Mouse (Mus musculus) left cerebral cortex, adult 2 months (tissue): Measurements from ENCODE around the gene Syt17. TPM values are rescaled to one million over a fixed set of nuclear protein-coding genes. Genes with fewer than 3 reads are reported as not detected.
A peak's percentile ranks its signal among the peaks of the same experiment; 100 is the strongest.

Source experiments
- DNase-seq, 2 experiments: peaks; one replicate each; pipeline ENCODE4 v3.0.0; 2021 to 2022; ENCODE audit warnings: low spot score in 2 of 2, mixed read lengths in 1 of 2; ENCODE audit errors: extremely low spot score in 1 of 2
- H3K27ac ChIP-seq: fragments of 200-600 bp; 2 replicates; pipeline ENCODE4 v1.8.1; 2022
- H3K4me3 ChIP-seq: fragments of 200-600 bp; 2 replicates; pipeline ENCODE4 v1.8.1; 2022
- CTCF ChIP-seq: fragments of 200-600 bp; IDR thresholded peaks from 2 replicates; pipeline ENCODE4 v1.8.1; 2022; ENCODE audit warnings: antibody characterized with exemption, mild to moderate bottlenecking, moderate library complexity
- intact Hi-C: fragments of 180-260 bp; cut with DNase I; formaldehyde crosslinking; loops from one replicate; pipeline ENCODE4 v1.15.1; 2025
- long read RNA-seq, 2 experiments: library from polyadenylated mRNA; stranded (forward); transcript quantifications; one replicate each; pipeline ENCODE4 v2.0.0; 2021; ENCODE audit warnings: borderline mapping rate in 2 of 2
- total RNA-seq, 2 experiments: library from RNA; stranded (reverse); gene quantifications; 2 replicates each; pipeline ENCODE4 v1.2.3; 2021

Gene Syt17
- total RNA-seq = 10 to 100 TPM; 59.2 to 63.5 TPM
- long read RNA-seq, experiment 1, partial matches to known transcripts = 4 of 47 reads
- long read RNA-seq, experiment 1, other reads (novel, unspliced or antisense) = 36 of 47 reads
- long read RNA-seq, experiment 2, partial matches to known transcripts = 6 of 26 reads
- long read RNA-seq, experiment 2, other reads (novel, unspliced or antisense) = 15 of 26 reads

GRCm38 (mm10) chr7:118448134-118448967 is at the start of gene Syt17:
Gene Syt17 (minus strand): TSS chr7:118448222.
- DNase-seq = peak; percentile 52 to 58
- TF ChIP-seq CTCF = peak; percentile 70
- peak within 1 kb of the TSS; percentile 5 for H3K27ac ChIP-seq
- intact Hi-C loops = loop anchor here (1.0 to 2.0 kb wide), 3 partner anchors 70 to 240 kb away; no protein-coding TSS in a partner anchor
- H3K4me3 ChIP-seq = peak within 1 kb of the TSS; percentile 55

GRCm38 (mm10) chr7:118494892-118495579 is 47.0 kb upstream of the Syt17 start:
- no peak overlapping the region for H3K27ac ChIP-seq
- intact Hi-C loops = no loop called here
- H3K4me3 ChIP-seq = no peak overlapping the region
- no peak for TF ChIP-seq CTCF
- DNase-seq = no peak

- no peak for DNase-seq
- intact Hi-C loops = no loop called here
- H3K4me3 ChIP-seq = no peak overlapping the region
- no peak for TF ChIP-seq CTCF
- H3K27ac ChIP-seq = no peak overlapping the region
Observed at GRCm38 (mm10) chr7:118493892-118494291, 45.9 kb upstream of the Syt17 start.

- no peak for TF ChIP-seq CTCF
- Histone ChIP-seq H3K27ac (peak within 1 kb of the TSS; percentile 24), H3K4me3 (peak within 1 kb of the TSS; percentile 36)
- intact Hi-C loops = no loop called here
- DNase-seq = peak; percentile 19 to 30
Observed at GRCm38 (mm10) chr7:118491431-118492147, 43.6 kb upstream of the Syt17 start, which contains the start of gene Itpripl2. Gene Itpripl2 (minus strand): TSS chr7:118491975.

- Histone ChIP-seq H3K4me3 (peak overlapping the region; percentile 36), H3K27ac (peak overlapping the region; percentile 24)
- intact Hi-C loops = no loop called here
- DNase-seq = peak; percentile 13 to 26
- TF ChIP-seq CTCF = no peak; the same call in 1 of the 2 replicates
Observed at GRCm38 (mm10) chr7:118490666-118491430, 42.8 kb upstream of the Syt17 start.

- no peak overlapping the region; the same call in 1 of the 2 replicates for H3K4me3 ChIP-seq
- DNase-seq = no peak
- no peak overlapping the region for H3K27ac ChIP-seq
- no peak for TF ChIP-seq CTCF
- intact Hi-C loops = no loop called here
Observed at GRCm38 (mm10) chr7:118489706-118490665, 42.0 kb upstream of the Syt17 start.

GRCm38 (mm10) chr7:118488060-118488664 is 40.1 kb upstream of the Syt17 start:
- no peak for DNase-seq
- Histone ChIP-seq H3K4me3 (no peak overlapping the region), H3K27ac (no peak overlapping the region)
- intact Hi-C loops = no loop called here
- no peak for TF ChIP-seq CTCF

- Histone ChIP-seq H3K27ac (no peak overlapping the region), H3K4me3 (no peak overlapping the region)
- no peak for DNase-seq
- TF ChIP-seq CTCF = no peak
- intact Hi-C loops = no loop called here
Observed at GRCm38 (mm10) chr7:118486917-118487316, 38.9 kb upstream of the Syt17 start.

GRCm38 (mm10) chr7:118483996-118484395 is 36.0 kb upstream of the Syt17 start:
- TF ChIP-seq CTCF = no peak
- Histone ChIP-seq H3K4me3 (no peak overlapping the region), H3K27ac (no peak overlapping the region)
- no peak for DNase-seq
- intact Hi-C loops = no loop called here
